Mouse (Mus musculus) limb, embryonic 13.5 days (tissue): Measurements from ENCODE around the gene Grip1. TPM values are rescaled to one million over a fixed set of nuclear protein-coding genes. Genes with fewer than 3 reads are reported as not detected.
"Not testable (repeated sequence)": the region's sequence is repeated elsewhere in the genome, so short reads cannot be mapped to it uniquely, and the experiment has no call there.

Experiments
- ATAC-seq: fragments of 200-750 bp; cut with Nextera tagmentation; 2 replicates; pipeline ENCODE4 v1.8.0; 2017; ENCODE audit warnings: low read depth, moderate number of reproducible peaks, moderate TSS enrichment; ENCODE audit not compliant: low FRiP score
- H3K27ac ChIP-seq: fragments of 300-500 bp; sonication (generic); 2 replicates; pipeline ENCODE4 v1.5.1; 2015; ENCODE audit warnings: inconsistent platforms, mild to moderate bottlenecking, moderate library complexity
- H3K27me3 ChIP-seq: fragments of 300-500 bp; sonication (generic); 2 replicates; pipeline ENCODE4 v1.6.1; 2015; ENCODE audit warnings: mild to moderate bottlenecking, inconsistent platforms
- H3K36me3 ChIP-seq: fragments of 300-500 bp; sonication (generic); 2 replicates; pipeline ENCODE4 v1.6.1; 2015; ENCODE audit warnings: inconsistent platforms, mild to moderate bottlenecking, moderate library complexity
- H3K4me1 ChIP-seq: fragments of 300-500 bp; sonication (generic); 2 replicates; pipeline ENCODE4 v1.6.1; 2015; ENCODE audit warnings: inconsistent platforms
- H3K4me2 ChIP-seq: fragments of 300-500 bp; sonication (generic); replicated peaks from 2 replicates; pipeline ENCODE4 v1.6.1; 2015; ENCODE audit warnings: inconsistent platforms, mild to moderate bottlenecking, moderate library complexity
- H3K4me3 ChIP-seq: fragments of 300-500 bp; sonication (generic); 2 replicates; pipeline ENCODE4 v1.5.1; 2015; ENCODE audit warnings: moderate library complexity, mild to moderate bottlenecking, inconsistent platforms
- H3K9ac ChIP-seq: fragments of 300-500 bp; sonication (generic); 2 replicates; pipeline ENCODE4 v1.6.1; 2015; ENCODE audit warnings: mild to moderate bottlenecking, inconsistent platforms
- H3K9me3 ChIP-seq: fragments of 300-500 bp; sonication (generic); 2 replicates; pipeline ENCODE4 v1.6.1; 2016; ENCODE audit warnings: inconsistent platforms
- WGBS: fragments of 180-500 bp; shearing (Covaris S2); methylation state at CpG from one replicate; pipeline ENCODE4 v1.1.7; 2015; 5-methylcytosine and 5-hydroxymethylcytosine counted together
- polyA plus RNA-seq: library from polyadenylated mRNA; unstranded; fragments of >200 nt; fragmentation: Nextera tagmentation; extraction: Ambion mirVana; gene quantifications from 2 replicates; pipeline ENCODE4 v1.2.1, GENCODE M21; 2015

Grip1 gene
- polyA plus RNA-seq, 1 experiment from 2014 or later: 5.1 TPM

GRCm38 (mm10) chr10:120113482-120113881, 659.9 kb downstream of the Grip1 start:
- H3K9ac ChIP-seq, H3K4me1 ChIP-seq, H3K9me3 ChIP-seq, H3K36me3 ChIP-seq, ATAC-seq, H3K27ac ChIP-seq, H3K27me3 ChIP-seq: not testable (repeated sequence)
- H3K4me3 ChIP-seq: peak overlapping the region; percentile 70
- WGBS: 71% methylated on average over 9 of the region's 9 CpGs
- peak overlapping the region; percentile 79 for H3K4me2 ChIP-seq

- H3K9ac ChIP-seq: no peak overlapping the region
- H3K27ac ChIP-seq: no peak overlapping the region
- no peak for ATAC-seq
- no peaks in the 10 kb centered on the region for H3K9me3 ChIP-seq
- H3K4me3 ChIP-seq: no peak overlapping the region
- no peak overlapping the region for H3K4me2 ChIP-seq
- no peaks in the 10 kb centered on the region for H3K27me3 ChIP-seq
- H3K4me1 ChIP-seq: peaks cover 10% of the 10 kb centered on the region; the same call in 1 of the 2 replicates
- WGBS: 73% methylated on average over 6 of the region's 6 CpGs
- H3K36me3 ChIP-seq: peaks cover 4% of the 10 kb centered on the region; the same call in 1 of the 2 replicates
Measured at GRCm38 (mm10) chr10:120113980-120114379, 660.4 kb downstream of the Grip1 start.

GRCm38 (mm10) chr10:120114493-120114892, 660.9 kb downstream of the Grip1 start:
- peaks cover 3% of the 10 kb centered on the region; the same call in 1 of the 2 replicates for H3K36me3 ChIP-seq
- no peak for ATAC-seq
- H3K4me1 ChIP-seq: peaks cover 10% of the 10 kb centered on the region; the same call in 1 of the 2 replicates

GRCm38 (mm10) chr10:120115249-120115648, 661.6 kb downstream of the Grip1 start:
- no peak for ATAC-seq
- 91% methylated on average over 1 of the region's 1 CpGs for WGBS
- H3K4me3 ChIP-seq: no peak overlapping the region
- H3K27me3 ChIP-seq: no peaks in the 10 kb centered on the region
- peaks cover 10% of the 10 kb centered on the region; the same call in 1 of the 2 replicates for H3K4me1 ChIP-seq
- H3K9ac ChIP-seq: no peak overlapping the region
- H3K9me3 ChIP-seq: no peaks in the 10 kb centered on the region
- H3K4me2 ChIP-seq: no peak overlapping the region
- no peak overlapping the region for H3K27ac ChIP-seq
- H3K36me3 ChIP-seq: peaks cover 3% of the 10 kb centered on the region; the same call in 1 of the 2 replicates

More at GRCm38 (mm10) chr10:120114493-120114892, 660.9 kb downstream of the Grip1 start:
- Histone ChIP-seq H3K9ac (no peak overlapping the region), H3K27me3 (no peaks in the 10 kb centered on the region), H3K4me3 (no peak overlapping the region), H3K4me2 (no peak overlapping the region), H3K27ac (no peak overlapping the region), H3K9me3 (no peaks in the 10 kb centered on the region)
- 55% methylated on average over 7 of the region's 7 CpGs for WGBS

- Histone ChIP-seq H3K9me3 (no peaks in the 10 kb centered on the region), H3K27me3 (no peaks in the 10 kb centered on the region), H3K9ac (no peak overlapping the region), H3K36me3 (no peaks in the 10 kb centered on the region), H3K4me1 (0 out of 2 replicates have a peak, but pooled peaks cover 1% of the 10 kb centered on the region), H3K4me2 (no peak overlapping the region), H3K27ac (no peak overlapping the region), H3K4me3 (no peak overlapping the region)
- 93% methylated on average over 3 of the region's 3 CpGs for WGBS
- no peak for ATAC-seq
Measured at GRCm38 (mm10) chr10:120123721-120124120, 670.1 kb downstream of the Grip1 start.

- no peaks in the 10 kb centered on the region for H3K36me3 ChIP-seq
- no peak overlapping the region for H3K4me3 ChIP-seq
- ATAC-seq: no peak
- H3K4me1 ChIP-seq: 0 out of 2 replicates have a peak, but pooled peaks cover 3% of the 10 kb centered on the region
- H3K9me3 ChIP-seq: no peaks in the 10 kb centered on the region
- no peak overlapping the region for H3K9ac ChIP-seq
- H3K4me2 ChIP-seq: no peak overlapping the region
- 52% methylated on average over 7 of the region's 7 CpGs for WGBS
- H3K27me3 ChIP-seq: no peaks in the 10 kb centered on the region
- H3K27ac ChIP-seq: no peak overlapping the region
Measured at GRCm38 (mm10) chr10:120124801-120125464, 671.3 kb downstream of the Grip1 start.

GRCm38 (mm10) chr10:120125465-120125857, 671.8 kb downstream of the Grip1 start:
- Histone ChIP-seq H3K36me3 (no peaks in the 10 kb centered on the region), H3K9me3 (no peaks in the 10 kb centered on the region), H3K4me2 (no peak overlapping the region), H3K4me3 (no peak overlapping the region), H3K4me1 (0 out of 2 replicates have a peak, but pooled peaks cover 3% of the 10 kb centered on the region), H3K27me3 (no peaks in the 10 kb centered on the region), H3K9ac (no peak overlapping the region), H3K27ac (no peak overlapping the region)
- 71% methylated on average over 10 of the region's 10 CpGs for WGBS
- ATAC-seq: no peak

- WGBS: 33% methylated on average over 13 of the region's 13 CpGs
Measured at GRCm38 (mm10) chr10:120128601-120129277, 675.1 kb downstream of the Grip1 start.

GRCm38 (mm10) chr10:120130621-120131020, 677.0 kb downstream of the Grip1 start:
- H3K27ac ChIP-seq: no peak overlapping the region
- H3K36me3 ChIP-seq: no peaks in the 10 kb centered on the region
- 66% methylated on average over 16 of the region's 16 CpGs for WGBS
- 0 out of 2 replicates have a peak, but pooled peaks cover 6% of the 10 kb centered on the region for H3K27me3 ChIP-seq
- no peak overlapping the region for H3K4me3 ChIP-seq
- no peak overlapping the region for H3K9ac ChIP-seq
- no peak for ATAC-seq
- peaks cover 18% of the 10 kb centered on the region for H3K4me1 ChIP-seq
- no peaks in the 10 kb centered on the region for H3K9me3 ChIP-seq
- no peak overlapping the region for H3K4me2 ChIP-seq

More at GRCm38 (mm10) chr10:120128601-120129277, 675.1 kb downstream of the Grip1 start:
- no peak overlapping the region for H3K9ac ChIP-seq
- no peak overlapping the region for H3K27ac ChIP-seq
- H3K4me2 ChIP-seq: peak overlapping the region; percentile 29
- no peaks in the 10 kb centered on the region for H3K36me3 ChIP-seq
- no peak for ATAC-seq
- 0 out of 2 replicates have a peak, but pooled peaks cover 6% of the 10 kb centered on the region for H3K27me3 ChIP-seq
- no peak overlapping the region for H3K4me3 ChIP-seq
- H3K9me3 ChIP-seq: no peaks in the 10 kb centered on the region
- peaks cover 7% of the 10 kb centered on the region for H3K4me1 ChIP-seq

GRCm38 (mm10) chr10:120133697-120134096, 680.1 kb downstream of the Grip1 start:
- 17% methylated on average over 11 of the region's 11 CpGs for WGBS
- H3K36me3 ChIP-seq: no peaks in the 10 kb centered on the region
- H3K4me2 ChIP-seq: peak overlapping the region; percentile 30
- no peak overlapping the region for H3K4me3 ChIP-seq
- peaks cover 17% of the 10 kb centered on the region for H3K4me1 ChIP-seq
- H3K27ac ChIP-seq: no peak overlapping the region
- no peak overlapping the region for H3K9ac ChIP-seq
- 0 out of 2 replicates have a peak, but pooled peaks cover 6% of the 10 kb centered on the region for H3K27me3 ChIP-seq
- H3K9me3 ChIP-seq: no peaks in the 10 kb centered on the region
- no peak for ATAC-seq

GRCm38 (mm10) chr10:120136020-120136562, 682.5 kb downstream of the Grip1 start:
- H3K27me3 ChIP-seq: 0 out of 2 replicates have a peak, but pooled peaks cover 6% of the 10 kb centered on the region
- no peak overlapping the region for H3K4me2 ChIP-seq
- no peak for ATAC-seq
- H3K36me3 ChIP-seq: no peaks in the 10 kb centered on the region
- peaks cover 15% of the 10 kb centered on the region for H3K4me1 ChIP-seq
- 86% methylated on average over 12 of the region's 12 CpGs for WGBS
- H3K27ac ChIP-seq: no peak overlapping the region
- H3K9me3 ChIP-seq: no peaks in the 10 kb centered on the region
- no peak overlapping the region for H3K9ac ChIP-seq
- no peak overlapping the region for H3K4me3 ChIP-seq
